Mouse (Mus musculus): ENCODE data around the gene Apol7b.
"Not testable (repeated sequence)": the region's sequence is repeated elsewhere in the genome, so short reads cannot be mapped to it uniquely, and the experiment has no call there.

- TF ChIP-seq TCF12 (IDR thresholded peaks at IDR 0.05; ENCODE audit: insufficient read depth, poor library complexity, severe bottlenecking); E2F4 (IDR thresholded peaks at IDR 0.05; ENCODE audit: insufficient read depth); POLR2A (IDR thresholded peaks at IDR 0.05; ENCODE audit: insufficient read length, low read depth); MAX (IDR thresholded peaks at IDR 0.05; ENCODE audit: low read depth); MYOD1 (IDR thresholded peaks at IDR 0.05; ENCODE audit: control insufficient read depth in 1 of 3, insufficient read length in 2 of 3, low read depth in 2 of 3); USF1 (IDR thresholded peaks at IDR 0.05; ENCODE audit: low read depth); POLR2AphosphoS2 (IDR thresholded peaks at IDR 0.05; ENCODE audit: insufficient read length, low read depth); REST (IDR thresholded peaks at IDR 0.05; ENCODE audit: insufficient read depth, insufficient read length); CEBPB (IDR thresholded peaks at IDR 0.05; ENCODE audit: insufficient read depth, poor library complexity, severe bottlenecking): not testable (repeated sequence)
Measured at GRCm38 (mm10) chr15:77445668-77446067, 1.6 kb downstream of the Apol7b start.
